Comparison of ENCODE assay signal across 8 mouse cellular contexts in the genomic region with DNA sequence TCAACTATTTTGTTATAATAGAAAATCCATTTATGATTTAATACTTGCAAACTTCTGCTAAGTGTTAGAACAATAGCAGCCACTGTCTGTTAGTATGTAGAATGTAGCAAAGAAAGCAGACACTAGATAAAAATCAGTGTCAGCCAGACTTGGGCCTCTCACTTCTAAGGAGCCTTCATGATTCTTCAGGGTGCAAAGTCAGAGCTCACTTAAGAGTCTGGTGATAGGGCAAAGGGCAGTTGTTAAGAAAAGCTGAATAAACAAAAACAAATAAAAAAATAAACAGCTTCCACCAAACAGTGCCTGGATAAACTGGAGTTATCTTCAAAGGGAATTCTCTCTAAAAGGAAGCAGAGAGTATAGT. TPM values are rescaled to one million over a fixed set of nuclear protein-coding genes. Genes with fewer than 3 reads are reported as not detected.
A peak's percentile ranks its signal among the peaks of the same experiment; 100 is the strongest.
DNase-seq lines count a peak whose midpoint lies in the region; ATAC-seq and TF ChIP-seq lines count a peak whose summit lies in the region.

No protein-coding gene starts in this region.

- no peaks in the 10 kb centered on the region for H3K9me3 ChIP-seq in liver, embryonic 12.5 days (replicated peaks)
- no peaks in the 10 kb centered on the region for H3K9me3 ChIP-seq in embryonic facial prominence, embryonic 14.5 days (ENCODE audit: control insufficient read depth, low read length)
- H3K9me3 ChIP-seq in midbrain, embryonic 13.5 days: no peaks in the 10 kb centered on the region

- intact Hi-C loops in gastrocnemius, adult 2 months (cut with DNase I): loop anchor here (5.0 to 10.0 kb wide), 2 partner anchors 36 to 104 kb away; partner anchors contain the start of genes Dcun1d3 and Lyrm1

- no peak overlapping the region for H3K9ac ChIP-seq in liver, embryonic 12.5 days
- H3K9ac ChIP-seq in embryonic facial prominence, embryonic 14.5 days (ENCODE audit: low read depth, low read length): no peak overlapping the region
- no peak overlapping the region for H3K9ac ChIP-seq in midbrain, embryonic 13.5 days (replicated peaks)

- DNase-seq in gastrocnemius, adult 2 months: no peak
- no peak for DNase-seq in gastrocnemius, postnatal 4 days (ENCODE audit: low spot score in 2 of 2)
- DNase-seq in liver (no peak), MN1 (ENCODE audit: low spot score) (no peak)
- no peak for DNase-seq in embryonic facial prominence, embryonic 14.5 days (ENCODE audit: low spot score)

- TF ChIP-seq CTCF in gastrocnemius, adult 2 months (IDR thresholded peaks at IDR 0.05): no peak

- no peak for ATAC-seq in liver, embryonic 12.5 days
- ATAC-seq in embryonic facial prominence, embryonic 14.5 days (ENCODE audit: low read depth): no peak
- ATAC-seq in midbrain, embryonic 13.5 days: no peak
- no peak for ATAC-seq in erythroblast, adult 5-6 weeks (replicated peaks; ENCODE audit: low FRiP score, poor library complexity, severe bottlenecking)

- peaks cover 41% of the 10 kb centered on the region for H3K4me1 ChIP-seq in liver, embryonic 12.5 days
- peaks cover 22% of the 10 kb centered on the region for H3K4me1 ChIP-seq in embryonic facial prominence, embryonic 14.5 days (ENCODE audit: control insufficient read depth, insufficient read depth, low read length)
- H3K4me1 ChIP-seq in midbrain, embryonic 13.5 days (replicated peaks): peaks cover 33% of the 10 kb centered on the region

- H3K27ac ChIP-seq in gastrocnemius, adult 2 months: peak overlapping the region; percentile 78
- peak overlapping the region; percentile 31 for H3K27ac ChIP-seq in liver, embryonic 12.5 days
- H3K27ac ChIP-seq in embryonic facial prominence, embryonic 14.5 days (replicated peaks; ENCODE audit: low read depth, low read length): peak overlapping the region; percentile 88
- H3K27ac ChIP-seq in midbrain, embryonic 13.5 days: peak overlapping the region; percentile 65

- no peak overlapping the region for H3K4me3 ChIP-seq in gastrocnemius, adult 2 months
- H3K4me3 ChIP-seq in liver, embryonic 12.5 days: no peak overlapping the region
- no peak overlapping the region for H3K4me3 ChIP-seq in embryonic facial prominence, embryonic 14.5 days (ENCODE audit: low read depth, low read length)
- H3K4me3 ChIP-seq in midbrain, embryonic 13.5 days (replicated peaks): no peak overlapping the region

- H3K27me3 ChIP-seq in liver, embryonic 12.5 days (replicated peaks): no peaks in the 10 kb centered on the region
- no peaks in the 10 kb centered on the region for H3K27me3 ChIP-seq in embryonic facial prominence, embryonic 14.5 days (replicated peaks; ENCODE audit: control insufficient read depth, insufficient read depth, low read length)
- H3K27me3 ChIP-seq in midbrain, embryonic 13.5 days: no peaks in the 10 kb centered on the region

- H3K4me2 ChIP-seq in liver, embryonic 12.5 days: no peak overlapping the region
- H3K4me2 ChIP-seq in embryonic facial prominence, embryonic 14.5 days (ENCODE audit: low read depth, low read length): 0 out of 2 replicates have a peak overlapping the region, but pooled peaks have one; percentile 11
- H3K4me2 ChIP-seq in midbrain, embryonic 13.5 days (replicated peaks): no peak overlapping the region

- H3K36me3 ChIP-seq in liver, embryonic 12.5 days: peaks cover 13% of the 10 kb centered on the region; the same call in 1 of the 2 replicates
- H3K36me3 ChIP-seq in embryonic facial prominence, embryonic 14.5 days (ENCODE audit: control insufficient read depth, insufficient read depth, low read length): peaks cover 32% of the 10 kb centered on the region
- peaks cover 30% of the 10 kb centered on the region for H3K36me3 ChIP-seq in midbrain, embryonic 13.5 days

RNA-seq across cellular contexts. Expression of gene Lyrm1, which starts 34.7 kb away (rescaled TPM):
- 10 to 100 TPM; 11.8 to 12.8 TPM for total RNA-seq in gastrocnemius, adult 2 months (2021)
- 1 to 10 TPM; 6.8 to 7.4 TPM for total RNA-seq in gastrocnemius, postnatal 4 days (2021)
- 4.3 and 4.6 TPM in 2 replicates for polyA plus RNA-seq in liver, embryonic 12.5 days (2016; fragmentation: Nextera tagmentation; extraction: Ambion mirVana)
- 9.9 and 10.6 TPM in 2 replicates for polyA plus RNA-seq in embryonic facial prominence, embryonic 14.5 days (2014; fragmentation: Nextera tagmentation; extraction: Ambion mirVana)
- polyA plus RNA-seq in midbrain, embryonic 13.5 days (2015; fragmentation: Nextera tagmentation; extraction: Ambion mirVana): 17.3 and 17.9 TPM in 2 replicates
- total RNA-seq in erythroblast, adult 5-6 weeks (2015; ENCODE audit: low replicate concordance): not detected in 2 replicates
- 5.5 and 5.7 TPM in 2 replicates for total RNA-seq in erythroblast, adult 5-6 weeks (2017; ENCODE audit: low replicate concordance)

RNA-seq across cellular contexts. Expression of gene Dcun1d3, which starts 35.1 kb away (rescaled TPM):
- 10 to 100 TPM; 16.8 to 25.3 TPM for total RNA-seq in gastrocnemius, adult 2 months (2021)
- total RNA-seq in gastrocnemius, postnatal 4 days (2021): 10 to 100 TPM; 17.6 to 19.8 TPM
- 3.1 and 3.5 TPM in 2 replicates for polyA plus RNA-seq in liver, embryonic 12.5 days (2016; fragmentation: Nextera tagmentation; extraction: Ambion mirVana)
- 7.5 and 7.9 TPM in 2 replicates for polyA plus RNA-seq in embryonic facial prominence, embryonic 14.5 days (2014; fragmentation: Nextera tagmentation; extraction: Ambion mirVana)
- 18.8 and 18.9 TPM in 2 replicates for polyA plus RNA-seq in midbrain, embryonic 13.5 days (2015; fragmentation: Nextera tagmentation; extraction: Ambion mirVana)
- 0.84 and 1.7 TPM in 2 replicates for total RNA-seq in erythroblast, adult 5-6 weeks (2015; ENCODE audit: low replicate concordance)
- total RNA-seq in erythroblast, adult 5-6 weeks (2017; ENCODE audit: low replicate concordance): 1.7 and 2.3 TPM in 2 replicates

Comparison
In these comparisons a context has a peak if more than half of its experiments do, and no peak if none do; other contexts are left out.
1. H3K27ac ChIP-seq: peak in every context shown above with its lines; median percentile 88 in embryonic facial prominence, embryonic 14.5 days; 78 in gastrocnemius, adult 2 months; 65 in midbrain, embryonic 13.5 days; 31 in liver, embryonic 12.5 days.
2. RNA of gene Dcun1d3, which starts 35.1 kb away (total RNA-seq): 16.8 to 25.3 TPM in gastrocnemius, adult 2 months and 17.6 to 19.8 TPM in gastrocnemius, postnatal 4 days; 0.84 to 2.3 TPM in erythroblast, adult 5-6 weeks; every median in the first group is over 4 times any median in the second.